Comparison of ENCODE assay signal across 11 mouse cellular contexts in the genomic region with DNA sequence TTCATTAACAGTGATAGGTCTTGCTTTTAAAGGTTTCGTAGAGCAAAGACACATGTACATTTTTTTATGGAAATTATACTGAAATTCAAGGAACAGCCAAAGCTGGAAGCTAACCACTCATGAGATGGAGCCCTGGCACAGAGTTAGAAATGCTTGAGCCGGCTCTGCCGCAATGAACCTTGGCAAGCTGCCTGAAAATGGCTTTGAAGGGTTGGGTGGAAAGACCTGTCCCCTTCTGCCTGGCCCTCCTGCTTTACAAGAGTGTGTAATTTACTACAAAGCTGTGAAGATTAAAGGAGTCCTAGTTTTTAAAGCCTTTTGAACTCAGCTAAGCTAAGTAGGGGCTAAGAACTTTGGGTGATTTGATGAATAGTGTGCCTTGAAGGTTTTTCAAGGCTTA. TPM values are rescaled to one million over a fixed set of nuclear protein-coding genes. Genes with fewer than 3 reads are reported as not detected.
DNase-seq lines count a peak whose midpoint lies in the region; ATAC-seq and TF ChIP-seq lines count a peak whose summit lies in the region.
"Had no signal": no experiment of that assay in that cellular context is flagged by ENCODE, and none has a peak within 500 bp of the region (broad histone marks: within the 10 kb centered on the region; RNA-seq: fewer than 3 reads in every experiment).

No protein-coding gene starts in this region.

- no peaks in the 10 kb centered on the region for H3K4me1 ChIP-seq in forebrain, embryonic 14.5 days (ENCODE audit: control insufficient read depth, insufficient read depth, low read length)
- no peaks in the 10 kb centered on the region for H3K4me1 ChIP-seq in forebrain, embryonic 15.5 days
- H3K4me1 ChIP-seq in lung, embryonic 15.5 days: no peaks in the 10 kb centered on the region
- H3K4me1 ChIP-seq: hindbrain, embryonic 15.5 days had no signal

- no peaks in the 10 kb centered on the region for H3K27me3 ChIP-seq in forebrain, embryonic 14.5 days (replicated peaks; ENCODE audit: control insufficient read depth, insufficient read depth, low read length)
- no peaks in the 10 kb centered on the region for H3K27me3 ChIP-seq in forebrain, embryonic 15.5 days
- no peaks in the 10 kb centered on the region for H3K27me3 ChIP-seq in lung, embryonic 15.5 days
- H3K27me3 ChIP-seq: hindbrain, embryonic 15.5 days had no signal

- DNase-seq in forebrain, embryonic 14.5 days (ENCODE audit: low spot score): peak; percentile 67
- no peak for DNase-seq in layer of hippocampus, adult 2 months (ENCODE audit: low spot score in 2 of 2)
- no peak for DNase-seq in layer of hippocampus, postnatal 25 days (ENCODE audit: extremely low spot score in 1 of 2, low spot score in 1 of 2)
- DNase-seq in brain, embryonic 14.5 days (ENCODE audit: low read depth): peak; percentile 80
- DNase-seq in urinary bladder, adult 2 months (ENCODE audit: low spot score): no peak
- no peak for DNase-seq in liver
- DNase-seq: layer of hippocampus, postnatal 36 days had no signal

- no peaks in the 10 kb centered on the region for H3K9me3 ChIP-seq in forebrain, embryonic 14.5 days (replicated peaks; ENCODE audit: control insufficient read depth, low read length)
- no peaks in the 10 kb centered on the region for H3K9me3 ChIP-seq in forebrain, embryonic 15.5 days
- no peaks in the 10 kb centered on the region for H3K9me3 ChIP-seq in lung, embryonic 15.5 days
- H3K9me3 ChIP-seq: hindbrain, embryonic 15.5 days had no signal

- H3K4me3 ChIP-seq in forebrain, embryonic 14.5 days (ENCODE audit: low read depth, low read length): no peak overlapping the region
- no peak overlapping the region for H3K4me3 ChIP-seq in forebrain, embryonic 15.5 days
- H3K4me3 ChIP-seq in layer of hippocampus, adult 2 months: no peak overlapping the region
- no peak overlapping the region for H3K4me3 ChIP-seq in lung, embryonic 15.5 days
- H3K4me3 ChIP-seq: hindbrain, embryonic 15.5 days had no signal

- H3K4me2 ChIP-seq in forebrain, embryonic 14.5 days (ENCODE audit: low read length): no peak overlapping the region
- no peak overlapping the region for H3K4me2 ChIP-seq in forebrain, embryonic 15.5 days (replicated peaks)
- H3K4me2 ChIP-seq in lung, embryonic 15.5 days: no peak overlapping the region
- H3K4me2 ChIP-seq: hindbrain, embryonic 15.5 days; liver, embryonic 11.5 days had no signal

- no peak for ATAC-seq in forebrain, embryonic 14.5 days
- ATAC-seq in forebrain, embryonic 15.5 days (replicated peaks): no peak
- peak; percentile 62 for ATAC-seq in lung, embryonic 15.5 days (ENCODE audit: borderline replicate concordance, extremely low read depth, low FRiP score, low TSS enrichment)

- WGBS in forebrain, embryonic 14.5 days: 39% methylated on average over 3 of the region's 3 CpGs
- 29% methylated on average over 3 of the region's 3 CpGs for WGBS in forebrain, embryonic 15.5 days
- 47% methylated on average over 3 of the region's 3 CpGs for WGBS in lung, embryonic 15.5 days

- peaks cover 59% of the 10 kb centered on the region for H3K36me3 ChIP-seq in forebrain, embryonic 14.5 days (ENCODE audit: control insufficient read depth, insufficient read depth, low read length)
- peaks cover 54% of the 10 kb centered on the region for H3K36me3 ChIP-seq in forebrain, embryonic 15.5 days
- H3K36me3 ChIP-seq in lung, embryonic 15.5 days: peaks cover 30% of the 10 kb centered on the region

- TF ChIP-seq POLR2A in brain, embryonic 14.5 days (IDR thresholded peaks at IDR 0.05; ENCODE audit: borderline replicate concordance, extremely low read depth, insufficient read depth, insufficient read length, poor library complexity, severe bottlenecking): no peak

- TF ChIP-seq CTCF in layer of hippocampus, adult 2 months (conservative IDR thresholded peaks at IDR 0.05): no peak
- no peak for TF ChIP-seq CTCF in brain, embryonic 14.5 days (IDR thresholded peaks at IDR 0.05; ENCODE audit: borderline replicate concordance, extremely low read depth, insufficient read depth, insufficient read length)

- no peak overlapping the region for H3K9ac ChIP-seq in forebrain, embryonic 14.5 days (ENCODE audit: low read length)
- no peak overlapping the region for H3K9ac ChIP-seq in forebrain, embryonic 15.5 days (replicated peaks)
- no peak overlapping the region for H3K9ac ChIP-seq in lung, embryonic 15.5 days
- H3K9ac ChIP-seq: hindbrain, embryonic 15.5 days had no signal

- no peak overlapping the region for H3K27ac ChIP-seq in forebrain, embryonic 14.5 days (ENCODE audit: low read depth, low read length)
- no peak overlapping the region for H3K27ac ChIP-seq in forebrain, embryonic 15.5 days (replicated peaks)
- H3K27ac ChIP-seq in layer of hippocampus, adult 2 months: 0 out of 2 replicates have a peak overlapping the region, but pooled peaks have one; percentile 24
- H3K27ac ChIP-seq in lung, embryonic 15.5 days: peak overlapping the region; percentile 24
- H3K27ac ChIP-seq: hindbrain, embryonic 15.5 days had no signal

RNA-seq across cellular contexts. Expression of gene Tex38, which starts 19.6 kb away (rescaled TPM):
- not detected in 2 replicates for polyA plus RNA-seq in forebrain, embryonic 14.5 days (2014; fragmentation: Nextera tagmentation; extraction: Ambion mirVana)
- polyA plus RNA-seq in forebrain, embryonic 15.5 days (2015; fragmentation: Nextera tagmentation; extraction: Ambion mirVana): 0.59 TPM in 1 of 2 replicates, not detected in the other
- total RNA-seq in layer of hippocampus, adult 2 months (2021): under 1 TPM in 1 of 2 experiments, not detected in 1; 0.49 TPM
- total RNA-seq in layer of hippocampus, postnatal 25 days (2021): under 1 TPM; 0.59 to 0.80 TPM
- polyA plus RNA-seq in brain, embryonic 14.5 days (2012; rRNA removed): 0.40 and 0.54 TPM in 2 replicates
- 0.20 and 0.32 TPM in 2 replicates for polyA plus RNA-seq in lung, embryonic 15.5 days (2015; fragmentation: Nextera tagmentation; extraction: Ambion mirVana)
- 0.32 and 0.34 TPM in 2 replicates for polyA plus RNA-seq in urinary bladder, adult 2 months (2012; rRNA removed)
- total RNA-seq: layer of hippocampus, postnatal 36 days had no signal

RNA-seq across cellular contexts. Expression of gene Atpaf1, which starts 23.4 kb away (rescaled TPM):
- polyA plus RNA-seq in forebrain, embryonic 14.5 days (2014; fragmentation: Nextera tagmentation; extraction: Ambion mirVana): 30.1 and 36.2 TPM in 2 replicates
- polyA plus RNA-seq in forebrain, embryonic 15.5 days (2015; fragmentation: Nextera tagmentation; extraction: Ambion mirVana): 34.6 and 37.5 TPM in 2 replicates
- total RNA-seq in layer of hippocampus, adult 2 months (2021): 10 to 100 TPM; 54.2 to 60.9 TPM
- 10 to 100 TPM; 45.7 to 51.8 TPM for total RNA-seq in layer of hippocampus, postnatal 25 days (2021)
- 27.3 and 27.6 TPM in 2 replicates for polyA plus RNA-seq in brain, embryonic 14.5 days (2012; rRNA removed)
- polyA plus RNA-seq in lung, embryonic 15.5 days (2015; fragmentation: Nextera tagmentation; extraction: Ambion mirVana): 50.7 and 52.0 TPM in 2 replicates
- 18.1 and 19.0 TPM in 2 replicates for polyA plus RNA-seq in urinary bladder, adult 2 months (2012; rRNA removed)

RNA-seq across cellular contexts. Expression of gene Efcab14, which starts 23.7 kb away (rescaled TPM):
- polyA plus RNA-seq in forebrain, embryonic 14.5 days (2014; fragmentation: Nextera tagmentation; extraction: Ambion mirVana): 17.7 and 23.4 TPM in 2 replicates
- 19.6 and 20.2 TPM in 2 replicates for polyA plus RNA-seq in forebrain, embryonic 15.5 days (2015; fragmentation: Nextera tagmentation; extraction: Ambion mirVana)
- 10 to 100 TPM; 47.7 to 53.0 TPM for total RNA-seq in layer of hippocampus, adult 2 months (2021)
- total RNA-seq in layer of hippocampus, postnatal 25 days (2021): 10 to 100 TPM; 49.8 to 50.8 TPM
- polyA plus RNA-seq in brain, embryonic 14.5 days (2012; rRNA removed): 17.3 and 18.1 TPM in 2 replicates
- 30.6 and 34.6 TPM in 2 replicates for polyA plus RNA-seq in lung, embryonic 15.5 days (2015; fragmentation: Nextera tagmentation; extraction: Ambion mirVana)
- polyA plus RNA-seq in urinary bladder, adult 2 months (2012; rRNA removed): 28.4 and 31.7 TPM in 2 replicates

Comparison
In these comparisons a context has a peak if more than half of its experiments do, and no peak if none do; other contexts are left out.
1. DNase-seq: peak in forebrain, embryonic 14.5 days (single experiment) and brain, embryonic 14.5 days (single experiment); none in layer of hippocampus, adult 2 months (0 of 2), layer of hippocampus, postnatal 25 days (0 of 2), urinary bladder, adult 2 months (single experiment) and liver (single experiment).
2. H3K27ac ChIP-seq: peak in layer of hippocampus, adult 2 months (single experiment) and lung, embryonic 15.5 days (single experiment); none in forebrain, embryonic 14.5 days (single experiment) and forebrain, embryonic 15.5 days (single experiment).